Mouse (Mus musculus): ENCODE measurements around the gene Tmem114.

Gene Tmem114

DNA sequence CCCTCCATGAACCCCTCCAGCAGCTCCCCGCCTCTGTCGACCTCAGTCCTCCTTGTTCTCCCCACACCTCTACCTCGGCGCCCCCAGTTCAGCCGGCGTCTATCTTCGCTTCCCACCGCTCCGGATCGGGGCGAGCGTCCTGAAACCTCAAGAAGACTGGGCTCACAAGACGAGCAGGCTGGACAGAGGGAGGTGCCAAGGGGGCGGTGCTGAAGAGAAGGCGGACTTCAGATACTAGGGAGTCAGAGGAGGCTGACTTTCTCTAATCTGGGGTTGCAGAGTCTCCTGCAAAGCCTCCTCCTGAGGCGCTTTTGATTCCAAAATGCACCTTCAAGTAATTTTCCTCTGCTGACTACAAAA is at the start of gene Tmem114:
Tmem114 (minus strand) TSS at position 166 of the 360 bp plus-strand sequence.
- DNase-seq, result peak; percentile 30

DNA sequence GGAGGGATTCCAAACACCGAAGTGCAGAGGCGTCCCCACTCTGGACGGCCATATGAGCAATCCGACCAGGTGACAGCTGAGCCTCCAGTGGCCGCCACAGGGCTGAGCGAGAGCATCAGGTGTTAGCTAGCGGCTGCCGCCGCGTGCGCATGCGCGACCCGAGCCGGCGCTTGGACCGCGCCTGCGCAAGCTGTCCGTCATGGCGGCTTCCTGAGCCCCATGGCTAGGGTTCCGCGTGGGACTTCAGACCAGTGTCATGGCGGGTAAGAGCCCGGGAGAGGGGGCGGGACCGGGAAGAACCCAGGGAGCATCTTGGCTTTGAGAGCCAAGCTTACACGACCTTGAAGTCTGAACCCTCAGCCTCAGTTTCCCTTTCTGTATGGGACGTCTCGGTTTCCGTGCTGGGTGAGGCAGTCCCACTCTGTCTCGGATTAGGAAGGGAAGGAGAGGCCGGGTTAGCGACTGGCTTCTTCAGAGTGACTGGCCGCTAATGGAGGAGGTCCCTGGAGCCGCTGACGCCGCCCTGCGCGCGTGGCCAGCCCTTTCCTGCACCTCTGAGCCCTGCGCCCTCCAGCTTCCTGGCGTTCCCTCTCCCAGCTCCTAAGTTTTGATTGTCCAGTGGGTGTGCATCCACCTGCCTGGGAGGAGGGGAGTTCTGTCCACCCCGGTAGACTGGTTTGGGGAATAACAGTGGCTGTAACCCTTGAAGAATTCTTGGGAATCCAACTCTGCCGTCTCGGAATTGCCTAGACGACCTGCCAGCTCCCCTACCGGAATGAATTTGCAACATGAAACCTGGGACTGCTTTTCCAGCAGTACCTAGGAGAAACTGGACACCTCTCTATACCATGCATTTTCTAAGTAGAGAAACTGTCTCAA is 45.9 kb upstream of the Tmem114 start, which contains the start of gene Mettl22:
Mettl22 (plus strand) TSS at position 186 of the 879 bp plus-strand sequence.
- DNase-seq, result peak; percentile 93

DNA sequence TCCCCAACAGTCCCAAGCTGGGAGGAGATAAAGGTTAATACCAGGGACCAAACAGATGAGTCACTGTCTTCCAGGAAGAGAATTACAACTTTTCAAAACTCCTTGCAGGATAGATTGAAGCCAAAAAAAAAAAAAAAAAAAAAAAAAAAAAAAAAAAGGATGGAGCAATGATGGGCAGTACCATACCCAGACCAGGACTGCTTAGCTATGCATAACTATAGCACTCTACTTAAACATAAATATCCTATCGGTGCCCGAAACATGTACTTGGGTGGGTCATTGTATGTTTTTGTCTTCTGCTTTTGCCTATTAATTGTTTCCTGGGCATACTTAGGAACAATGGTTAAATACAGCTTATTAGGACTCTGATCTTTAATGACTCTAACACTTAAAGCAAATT is 45.2 kb upstream of the Tmem114 start:
- no peak for DNase-seq

DNA sequence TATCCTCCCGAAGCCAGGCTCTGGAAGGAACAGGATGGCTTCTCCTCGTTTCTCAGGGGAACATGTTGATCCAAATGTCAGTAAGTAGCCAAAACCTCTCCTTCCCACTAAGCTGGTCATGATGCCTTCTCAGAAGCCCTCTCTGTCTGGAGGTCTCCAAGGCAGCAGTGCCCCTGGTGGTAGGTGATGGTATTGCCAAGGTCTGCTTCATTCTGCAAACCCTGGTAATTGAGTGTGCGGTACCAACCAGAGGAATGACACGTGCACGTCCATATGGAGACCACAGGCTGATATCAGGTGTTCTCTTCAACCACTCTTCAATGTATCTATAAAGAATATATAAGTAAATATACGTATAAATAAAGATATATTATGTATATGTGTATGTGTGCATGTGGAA is 34.2 kb upstream of the Tmem114 start:
- DNase-seq, result peak; percentile 55

DNA sequence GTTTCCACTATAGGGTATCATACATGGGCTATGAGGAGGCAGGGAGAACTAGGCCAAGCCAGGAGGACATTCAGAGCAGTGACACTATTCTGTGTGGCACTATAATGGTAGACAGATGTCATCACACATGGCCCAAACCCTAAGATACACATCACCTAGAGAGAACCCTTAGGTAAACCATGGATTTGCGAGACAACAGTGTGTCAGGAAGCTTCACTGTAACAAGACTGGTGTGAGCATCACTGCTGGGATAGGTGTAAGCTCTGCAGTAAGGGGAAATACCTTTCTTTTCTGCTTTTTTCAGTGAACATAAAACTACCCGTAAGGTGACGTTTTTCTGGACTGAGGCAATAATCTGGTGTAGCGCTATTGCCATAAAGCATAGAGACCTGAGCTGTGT is 33.5 kb upstream of the Tmem114 start:
- DNase-seq, result no peak

DNA sequence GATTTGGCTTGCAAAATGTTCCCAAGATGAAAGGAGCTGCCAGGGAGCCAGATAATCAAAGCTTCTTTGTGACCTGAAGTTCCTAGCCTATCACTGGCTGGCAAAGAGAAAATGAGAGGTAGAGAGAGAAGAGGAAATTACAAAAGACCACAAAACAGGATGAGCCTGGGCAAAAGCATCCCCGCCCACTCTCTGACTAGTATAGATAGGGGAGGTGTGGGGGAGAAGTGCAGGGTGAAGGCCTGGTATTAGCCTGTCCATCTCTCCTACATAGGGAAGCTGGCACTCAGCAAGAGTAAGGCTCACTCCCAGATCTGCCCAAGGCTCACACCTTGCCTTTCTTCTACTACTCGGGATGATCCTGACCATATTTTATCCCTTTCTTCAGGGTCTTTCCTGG is 30.3 kb upstream of the Tmem114 start:
- DNase-seq, result no peak

DNA sequence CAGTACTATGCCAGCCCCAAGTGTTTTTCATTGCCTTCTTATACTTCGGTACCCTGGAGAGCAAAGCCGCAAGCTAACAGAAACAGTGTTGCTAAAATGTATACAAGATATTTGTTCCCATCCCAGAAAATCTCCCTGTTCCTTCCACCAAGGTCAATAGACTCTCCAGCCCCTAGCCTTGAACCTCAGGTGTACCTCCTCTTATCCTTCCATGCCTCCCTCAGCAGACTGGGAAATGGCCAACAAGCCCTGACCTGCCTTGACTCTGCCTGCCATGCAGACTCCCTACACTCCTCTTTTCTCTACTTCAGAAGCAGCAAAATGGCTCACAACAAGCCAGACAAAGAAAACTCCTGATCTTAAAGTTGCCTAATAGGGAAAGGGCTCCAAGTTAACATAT is 28.4 kb upstream of the Tmem114 start:
- no peak for DNase-seq

DNA sequence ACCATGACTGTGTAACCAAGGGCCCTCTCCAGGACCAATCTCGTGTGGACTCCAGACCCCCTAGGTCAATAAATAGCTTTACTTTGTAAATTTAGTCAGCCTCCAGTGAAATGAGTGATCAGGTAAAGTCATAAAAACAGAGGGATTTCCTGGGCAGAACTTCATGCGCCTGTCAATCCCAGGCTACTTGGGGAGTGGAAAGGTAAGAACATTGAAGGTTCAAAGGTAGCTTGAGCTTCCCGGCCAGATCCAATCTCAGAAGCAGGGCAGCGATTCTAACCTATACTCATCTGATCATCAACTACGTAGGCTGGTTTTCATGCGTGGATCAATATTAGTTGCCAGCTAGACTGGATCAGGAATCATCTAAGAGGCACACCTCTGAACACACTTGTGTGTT is 21.3 kb upstream of the Tmem114 start:
- no peak for DNase-seq

DNA sequence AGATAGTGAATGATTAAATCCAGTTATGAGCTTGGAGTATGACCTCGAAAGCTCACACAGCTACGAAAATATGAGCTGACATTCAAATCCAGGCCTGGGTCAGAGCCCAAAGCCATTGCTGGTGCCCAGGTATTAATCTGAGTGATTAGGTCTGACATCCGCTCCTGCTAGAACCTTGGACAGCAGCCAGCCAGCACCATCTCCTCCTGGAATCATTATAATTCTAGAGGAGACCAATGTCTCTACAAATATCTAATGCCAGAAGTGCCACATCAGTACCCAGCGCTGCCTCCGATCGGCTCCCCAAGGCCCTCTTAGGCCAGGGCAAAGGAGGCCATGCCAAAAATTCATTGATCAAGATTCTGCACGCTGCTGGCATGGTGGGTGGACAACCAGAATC is 20.0 kb upstream of the Tmem114 start:
- no peak for DNase-seq

DNA sequence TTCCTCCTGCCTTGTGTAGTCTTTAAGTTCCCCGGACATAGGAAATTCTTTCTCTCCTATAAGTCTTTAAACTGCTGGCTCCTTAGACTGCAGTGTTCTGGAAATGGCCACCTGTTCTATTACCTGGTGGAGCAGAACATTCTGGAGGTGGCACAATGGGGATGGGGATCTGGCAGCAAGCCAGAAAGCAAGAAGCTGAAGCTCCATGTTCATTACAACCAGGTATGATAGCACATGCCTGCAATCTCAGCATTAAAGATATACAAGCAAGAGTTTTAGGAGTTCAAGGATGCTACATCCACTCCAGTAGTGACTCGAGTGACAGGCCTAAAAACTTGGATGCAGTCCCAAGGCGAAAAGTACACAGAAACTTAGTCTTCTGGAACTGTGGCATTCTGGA is 7.7 kb upstream of the Tmem114 start:
- no peak for DNase-seq

DNA sequence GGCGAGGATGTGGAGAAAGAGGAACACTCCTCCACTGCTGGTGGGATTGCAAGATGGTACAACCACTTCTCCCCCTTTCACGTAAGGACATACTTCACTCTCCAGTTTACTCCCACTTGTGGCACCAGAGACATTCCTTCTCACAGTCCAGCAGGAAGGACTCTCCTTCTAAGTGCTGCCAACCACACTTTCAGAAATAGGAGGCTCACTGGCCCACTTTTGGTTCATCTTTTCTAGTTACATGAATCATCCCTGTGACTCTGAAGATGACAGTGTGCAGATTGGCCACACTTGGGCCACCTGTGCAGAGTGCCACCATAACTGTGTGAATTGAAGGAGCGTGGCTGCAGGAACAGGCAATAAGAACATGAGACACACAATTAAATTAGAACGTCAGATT is 4.6 kb upstream of the Tmem114 start:
- no peak for DNase-seq

DNA sequence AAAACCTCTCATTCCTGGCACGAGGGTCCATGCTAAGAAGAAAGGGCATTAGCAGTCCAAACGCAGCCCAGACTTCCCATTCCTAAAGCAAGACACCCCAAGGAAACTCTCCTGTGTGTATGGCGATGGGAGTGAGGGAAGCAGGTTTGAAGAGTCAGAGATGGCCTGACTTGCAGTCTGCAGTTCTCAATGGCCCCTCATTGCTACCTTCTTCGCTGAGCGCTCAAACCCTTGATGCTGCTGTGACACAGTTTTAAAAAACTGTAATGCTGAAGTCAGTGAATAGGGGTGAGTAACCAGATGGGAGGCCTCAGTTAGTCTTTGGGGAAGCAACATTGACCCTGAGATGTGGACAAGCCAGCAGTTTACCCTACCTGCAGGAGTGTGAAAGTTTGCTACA is 800 bp upstream of the Tmem114 start:
- DNase-seq, result no peak

DNA sequence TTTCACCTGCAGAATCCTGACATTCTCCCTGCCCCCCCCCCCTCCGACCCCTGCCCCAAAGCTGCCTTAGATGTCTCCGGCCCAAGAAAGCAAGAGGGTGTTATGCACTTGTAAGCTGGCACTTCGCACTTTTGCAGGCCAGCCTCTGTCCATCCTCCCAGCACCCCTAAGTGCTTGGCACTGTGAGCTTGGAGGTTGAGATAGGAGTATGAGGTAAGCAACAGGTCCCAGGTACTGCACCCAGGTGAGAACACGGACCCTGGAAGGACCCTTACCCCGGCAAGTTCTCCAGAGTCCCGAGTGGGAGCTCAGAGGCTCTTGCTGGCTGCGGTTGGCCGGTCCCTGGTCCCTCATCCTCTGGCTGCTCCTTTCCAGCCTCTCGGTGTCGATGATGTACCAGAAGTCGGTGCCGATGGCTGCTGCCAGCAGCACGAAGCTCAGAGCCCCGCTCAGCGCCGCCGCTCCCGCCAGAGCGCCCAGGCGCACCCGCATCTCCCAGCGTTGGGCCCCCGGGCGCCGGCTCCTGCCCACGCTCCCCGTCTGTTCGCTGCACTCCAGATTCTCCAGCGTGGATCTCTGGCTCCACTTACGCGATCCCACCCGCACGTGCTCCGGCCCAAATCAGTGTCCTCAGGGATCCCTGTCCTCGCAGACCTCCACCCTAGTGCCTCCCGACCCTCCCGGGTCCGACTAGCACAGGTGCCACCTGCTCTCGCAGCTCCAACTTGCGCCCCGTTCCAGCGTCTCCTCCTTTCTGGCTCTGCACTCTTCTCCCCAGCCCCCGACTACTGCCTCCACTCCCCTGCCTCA is 570 bp downstream of the Tmem114 start:
- no peak for DNase-seq

DNA sequence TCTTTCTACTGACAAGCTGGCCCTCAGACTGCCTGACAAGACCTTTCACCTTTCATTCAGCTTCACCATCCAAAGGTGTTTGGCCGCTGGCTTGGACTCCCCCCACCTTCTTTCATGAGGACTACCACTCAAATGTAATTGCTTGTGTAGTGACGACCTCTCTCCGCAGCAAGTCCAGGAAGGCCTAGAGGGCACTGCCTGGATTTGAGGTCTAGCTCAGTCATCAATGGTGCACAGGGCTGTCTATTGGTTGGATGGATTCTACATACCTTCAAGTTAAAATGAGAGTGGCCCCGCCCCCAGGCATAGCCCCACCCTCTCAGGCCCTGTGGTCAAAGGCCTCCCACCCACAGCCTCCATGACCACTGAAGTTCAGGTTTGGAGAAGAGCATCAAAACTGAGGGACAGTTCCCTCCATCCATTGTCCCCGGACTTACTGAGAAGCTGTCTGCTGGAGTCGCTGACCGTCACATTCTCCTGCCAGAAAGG is 1.3 kb downstream of the Tmem114 start:
- no peak for DNase-seq

DNA sequence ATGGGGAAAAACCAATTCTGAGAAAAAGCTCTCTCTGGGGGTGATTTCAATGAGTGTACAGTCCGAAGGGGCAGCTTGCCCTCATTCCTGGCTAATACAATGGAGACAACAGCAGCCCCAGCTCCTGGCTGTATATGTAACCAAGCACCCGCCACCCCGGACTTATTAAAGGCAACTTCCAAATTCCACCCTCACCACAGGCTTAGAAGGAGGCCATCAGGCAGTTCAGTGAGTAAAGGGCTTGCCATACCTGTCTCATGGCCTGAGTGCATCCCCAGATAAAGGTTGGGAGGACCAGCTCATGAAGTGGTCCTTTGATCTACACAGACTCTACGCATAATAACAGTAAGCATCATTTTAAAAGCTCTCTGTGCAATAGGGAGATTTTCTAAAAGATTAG is 4.1 kb downstream of the Tmem114 start:
- DNase-seq, result no peak

DNA sequence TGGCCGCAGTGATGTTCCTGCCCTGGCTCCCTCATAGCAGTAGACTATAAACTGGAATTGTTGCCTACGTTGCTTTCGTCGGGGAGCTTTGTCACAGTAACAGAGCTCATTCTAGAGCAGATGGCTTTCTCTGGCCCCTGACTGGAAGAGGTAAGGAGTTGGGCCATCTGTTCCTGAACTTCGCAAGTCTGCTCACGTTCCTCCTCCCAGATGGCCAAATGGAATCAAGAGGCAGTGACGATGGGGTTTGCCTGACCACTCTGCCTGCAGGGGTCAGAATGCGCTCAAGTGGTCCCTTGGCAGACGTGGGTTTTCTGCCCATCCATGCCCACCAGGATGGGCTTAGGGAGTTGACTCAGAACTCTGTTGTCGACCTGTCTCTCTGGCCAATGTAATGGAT is 4.6 kb downstream of the Tmem114 start:
- DNase-seq, result no peak

DNA sequence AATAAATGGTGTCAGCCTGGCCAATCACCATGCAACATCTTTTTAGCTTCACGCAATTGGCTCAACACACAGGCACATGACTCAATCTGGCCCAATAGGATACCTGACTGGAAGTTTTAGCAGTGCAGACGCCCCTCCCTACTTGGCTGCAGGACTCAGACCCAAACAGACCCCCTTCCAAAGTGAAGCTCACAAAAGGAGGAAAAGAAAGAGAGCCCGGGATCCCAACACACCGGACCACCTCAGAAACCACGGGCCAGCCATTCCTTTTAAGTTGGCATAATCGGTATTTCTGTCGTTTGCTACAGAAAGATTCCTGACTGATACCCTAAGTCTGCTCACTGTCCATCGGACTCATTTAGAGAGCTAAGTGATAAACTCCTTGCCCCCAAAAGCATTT is 5.3 kb downstream of the Tmem114 start:
- DNase-seq, result no peak

DNA sequence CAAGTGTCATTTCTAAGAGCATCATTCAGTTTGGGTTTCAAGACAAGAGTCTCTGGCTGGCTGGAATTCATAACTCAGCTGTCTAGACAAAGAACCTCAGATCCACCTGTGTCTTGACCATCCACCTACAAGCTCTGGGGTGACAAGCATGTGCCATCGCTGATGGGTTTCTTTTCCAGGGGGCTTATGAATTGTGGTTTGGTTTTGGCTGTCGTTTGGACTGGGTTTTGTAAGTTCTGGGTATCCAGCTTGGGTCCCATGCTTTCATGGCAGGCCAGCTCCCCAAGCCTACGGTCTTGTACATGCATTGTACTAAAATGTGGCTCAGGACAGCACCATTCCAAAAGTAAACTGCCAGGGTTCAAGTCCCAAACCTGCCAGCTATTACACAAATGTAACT is 6.8 kb downstream of the Tmem114 start:
- DNase-seq, result no peak

DNA sequence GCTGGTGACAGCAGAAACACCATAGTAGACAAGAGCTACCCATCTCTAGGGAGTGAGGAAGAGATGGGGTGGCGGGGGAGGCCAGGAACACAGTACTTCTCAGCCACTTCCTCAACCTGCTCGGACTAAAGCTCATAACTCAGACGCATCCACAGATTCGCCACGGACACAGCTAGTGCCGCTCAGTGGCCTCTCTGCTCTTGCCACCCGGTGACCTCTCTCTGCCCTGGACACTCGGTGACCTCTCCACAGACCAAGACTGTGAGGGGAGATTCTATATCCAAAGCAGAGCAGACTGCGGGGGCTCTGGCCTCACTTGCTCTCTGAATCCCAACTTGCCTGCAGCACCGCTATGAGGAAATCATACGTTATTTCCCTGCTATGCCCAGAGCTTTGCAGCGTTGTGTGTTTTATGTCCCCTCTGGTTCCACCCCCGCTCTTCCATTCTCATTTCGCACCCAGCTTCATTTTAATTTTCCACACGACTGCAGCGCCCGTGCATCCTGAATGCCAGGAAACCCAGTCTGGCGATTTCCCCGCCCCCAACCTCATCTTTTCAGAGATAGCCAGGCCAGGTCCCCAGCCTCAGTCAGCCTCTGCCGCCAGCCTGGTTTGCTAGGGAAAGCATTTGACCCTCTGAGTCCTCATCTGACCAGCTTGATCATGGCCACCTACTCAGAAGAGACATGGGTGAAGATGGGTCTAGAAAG is 7.8 kb downstream of the Tmem114 start:
- no peak for DNase-seq

DNA sequence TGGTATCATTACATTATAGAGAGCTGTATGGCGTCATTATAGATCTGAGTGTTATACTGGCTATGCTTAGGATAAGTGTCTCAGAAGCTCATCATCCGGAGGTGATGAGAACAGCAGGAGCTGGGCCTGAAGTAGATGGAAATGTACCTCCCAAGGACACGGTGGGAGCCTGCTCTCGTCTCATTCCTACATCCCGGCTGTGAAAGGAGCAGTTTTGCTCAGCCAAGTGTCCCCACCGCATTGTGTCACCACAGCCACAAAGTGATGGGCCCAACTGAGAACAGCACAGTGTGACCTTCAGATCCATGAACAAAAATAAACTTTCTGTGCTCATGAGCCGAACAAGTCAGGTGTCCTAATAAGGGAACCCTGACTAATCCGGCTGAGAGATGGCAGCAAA is 8.9 kb downstream of the Tmem114 start:
- no peak for DNase-seq

DNA sequence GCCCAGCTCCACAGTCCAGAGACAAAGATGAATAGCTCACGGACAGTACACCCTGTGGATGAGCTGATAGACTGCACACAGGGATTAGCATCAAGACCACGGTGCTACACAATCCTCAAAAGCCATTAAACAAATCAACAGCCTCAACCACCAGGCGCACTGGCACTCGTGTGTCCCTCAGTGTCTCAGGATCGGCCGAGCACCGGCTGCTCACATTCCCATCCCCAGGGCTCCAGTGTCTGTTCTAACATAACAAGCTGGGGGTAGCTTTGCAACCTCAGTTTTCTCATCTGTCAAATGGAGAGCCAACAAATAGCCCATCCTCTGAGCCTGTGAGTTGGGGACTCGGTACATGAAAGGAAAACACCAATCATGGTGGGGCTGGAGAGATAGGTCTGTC is 11.5 kb downstream of the Tmem114 start:
- DNase-seq, result no peak

DNA sequence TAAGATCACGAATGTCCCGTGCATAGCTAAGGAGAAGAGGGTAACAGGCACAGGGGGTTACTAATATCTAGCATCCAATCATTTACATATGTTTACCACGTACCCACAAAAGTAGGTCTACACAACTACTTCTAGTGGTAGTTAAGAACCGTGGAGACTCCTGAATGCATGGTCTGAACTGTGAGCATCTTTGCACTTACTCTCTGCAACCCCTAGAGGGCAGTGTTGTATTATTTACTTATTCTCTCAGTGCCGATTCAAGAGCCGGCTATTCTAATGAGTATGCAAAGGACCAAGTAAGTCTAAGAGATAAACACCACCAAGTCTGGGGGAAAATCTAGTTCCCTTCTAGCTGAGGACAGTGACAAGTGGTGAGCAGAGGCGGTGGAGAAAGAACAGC is 12.7 kb downstream of the Tmem114 start:
- DNase-seq, result peak; percentile 62

DNA sequence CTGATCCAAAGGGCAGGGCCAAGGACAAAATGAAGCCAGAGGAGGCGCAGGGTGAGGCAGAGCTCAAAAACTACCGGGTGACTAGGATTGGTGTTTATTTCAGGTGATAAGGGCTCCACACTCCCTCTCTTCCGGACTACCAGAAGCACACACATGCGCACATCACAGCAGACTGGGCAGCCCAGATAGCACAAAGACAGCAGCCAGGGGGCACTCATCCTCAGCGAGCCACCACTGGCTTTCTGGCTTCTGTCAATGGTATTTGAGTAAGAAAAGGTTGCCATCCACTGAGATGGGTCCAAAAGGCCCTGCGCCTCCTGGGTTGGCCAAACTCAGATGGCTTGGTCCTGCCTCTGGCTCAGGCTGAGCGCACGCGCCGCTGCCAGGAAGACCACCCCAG is 15.7 kb downstream of the Tmem114 start:
- no peak for DNase-seq

All from kidney, adult 9 months (tissue).